Mouse (Mus musculus) ES-Bruce4 (cell line): ENCODE data around the gene Kcnip4.

Experiments
- CTCF ChIP-seq: IDR thresholded peaks from one replicate; pipeline ENCODE4 v1.8.1; 2011; ENCODE audit warnings: low read depth, low read length
- POLR2A ChIP-seq: IDR thresholded peaks from one replicate; pipeline ENCODE4 v1.8.1; 2011; ENCODE audit warnings: low read length; ENCODE audit not compliant: insufficient read depth

DNA sequence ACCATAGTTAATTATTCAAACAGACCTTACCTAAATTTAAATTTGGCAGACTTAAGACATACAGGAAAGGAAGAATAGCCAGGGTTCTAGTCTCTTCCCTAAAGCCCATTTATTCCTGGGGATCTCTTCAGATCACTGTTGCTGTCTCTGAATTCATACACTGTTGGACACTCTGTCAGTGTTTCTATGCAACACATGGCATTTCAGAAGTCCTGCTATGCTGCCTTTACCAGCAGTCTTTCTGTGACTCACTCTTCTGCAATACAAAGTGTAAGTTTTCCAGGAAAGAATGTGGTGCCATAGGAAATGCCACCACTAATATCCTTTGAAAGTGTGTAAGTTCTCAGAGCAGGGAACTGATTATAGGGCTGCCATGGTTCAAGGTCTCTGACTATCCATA lies 936.7 kb downstream of the Kcnip4 start:
- TF ChIP-seq POLR2A = no peak
- TF ChIP-seq CTCF = no peak
